Mouse (Mus musculus): ENCODE results near the gene Otop2. TPM values are rescaled to one million over a fixed set of nuclear protein-coding genes. Genes with fewer than 3 reads are reported as not detected.
A peak's percentile ranks its signal among the peaks of the same experiment; 100 is the strongest.

Otop2 gene
- not detected in 2 replicates for polyA plus RNA-seq (2015; fragmentation: Nextera tagmentation; extraction: Ambion mirVana)

- no peak for ATAC-seq (ENCODE audit: low read depth)
- Histone ChIP-seq H3K4me3 (no peak within 1 kb of the TSS), H3K9ac (peak within 1 kb of the TSS; percentile 12; the same call in 1 of the 2 replicates), H3K9me3 (no peaks in the 10 kb centered on the region), H3K36me3 (no peaks in the 10 kb centered on the region), H3K4me2 (no peak within 1 kb of the TSS), H3K27ac (replicated peaks) (no peak within 1 kb of the TSS), H3K4me1 (replicated peaks) (peaks cover 9% of the 10 kb centered on the region), H3K27me3 (peaks cover 7% of the 10 kb centered on the region; the same call in 1 of the 2 replicates)
- 11% methylated on average over 8 of the region's 8 CpGs for WGBS
These were observed at the start of gene Otop2 for GRCm38 (mm10) chr11:115306863-115307262. Gene Otop2, plus strand, starts transcription at chr11:115307163.

- Histone ChIP-seq H3K36me3 (no peaks in the 10 kb centered on the region), H3K4me2 (peak overlapping the region; percentile 39), H3K9me3 (no peaks in the 10 kb centered on the region), H3K4me3 (peak overlapping the region; percentile 18), H3K9ac (no peak overlapping the region), H3K4me1 (replicated peaks) (peaks cover 6% of the 10 kb centered on the region), H3K27ac (replicated peaks) (no peak overlapping the region), H3K27me3 (peaks cover 100% of the 10 kb centered on the region)
- 13% methylated on average over 59 of the region's 59 CpGs for WGBS
- ATAC-seq (ENCODE audit: low read depth): 0 out of 2 replicates have a peak, but pooled peaks have one; percentile 32
These were observed 49.0 kb upstream of the Otop2 start for GRCm38 (mm10) chr11:115257775-115258510.

- no peaks in the 10 kb centered on the region for H3K9me3 ChIP-seq
These were observed 47.8 kb upstream of the Otop2 start for GRCm38 (mm10) chr11:115259134-115259533.

GRCm38 (mm10) chr11:115262954-115263353, 44.0 kb upstream of the Otop2 start:
- Histone ChIP-seq H3K27me3 (peaks cover 99% of the 10 kb centered on the region), H3K4me1 (replicated peaks) (peaks cover 31% of the 10 kb centered on the region), H3K9me3 (no peaks in the 10 kb centered on the region), H3K9ac (no peak overlapping the region), H3K4me3 (no peak overlapping the region), H3K4me2 (no peak overlapping the region), H3K36me3 (peaks cover 2% of the 10 kb centered on the region), H3K27ac (replicated peaks) (no peak overlapping the region)
- WGBS: 85% methylated on average over 11 of the region's 11 CpGs
- no peak for ATAC-seq (ENCODE audit: low read depth)

More at GRCm38 (mm10) chr11:115259134-115259533, 47.8 kb upstream of the Otop2 start:
- WGBS: 69% methylated on average over 4 of the region's 4 CpGs
- Histone ChIP-seq H3K27ac (replicated peaks) (no peak overlapping the region), H3K4me2 (no peak overlapping the region), H3K4me3 (no peak overlapping the region), H3K9ac (no peak overlapping the region), H3K27me3 (peaks cover 99% of the 10 kb centered on the region), H3K36me3 (no peaks in the 10 kb centered on the region), H3K4me1 (replicated peaks) (peaks cover 6% of the 10 kb centered on the region)
- ATAC-seq (ENCODE audit: low read depth): no peak

- ATAC-seq (ENCODE audit: low read depth): no peak
- no peaks in the 10 kb centered on the region for H3K9me3 ChIP-seq
- no peak overlapping the region for H3K27ac ChIP-seq (replicated peaks)
- peaks cover 15% of the 10 kb centered on the region for H3K36me3 ChIP-seq
- no peak overlapping the region for H3K9ac ChIP-seq
- 65% methylated on average over 7 of the region's 7 CpGs for WGBS
- H3K4me1 ChIP-seq (replicated peaks): peaks cover 27% of the 10 kb centered on the region
- peaks cover 99% of the 10 kb centered on the region for H3K27me3 ChIP-seq
- H3K4me3 ChIP-seq: no peak overlapping the region
- no peak overlapping the region for H3K4me2 ChIP-seq
These were observed 42.7 kb upstream of the Otop2 start for GRCm38 (mm10) chr11:115264136-115264861.

GRCm38 (mm10) chr11:115264862-115265668, 41.9 kb upstream of the Otop2 start:
- H3K4me2 ChIP-seq: peak overlapping the region; percentile 48
- no peak overlapping the region for H3K27ac ChIP-seq (replicated peaks)
- ATAC-seq (ENCODE audit: low read depth): no peak
- peaks cover 95% of the 10 kb centered on the region for H3K27me3 ChIP-seq
- H3K4me3 ChIP-seq: peak overlapping the region; percentile 14
- H3K4me1 ChIP-seq (replicated peaks): peaks cover 28% of the 10 kb centered on the region
- WGBS: 6% methylated on average over 39 of the region's 39 CpGs
- peaks cover 20% of the 10 kb centered on the region for H3K36me3 ChIP-seq
- H3K9me3 ChIP-seq: no peaks in the 10 kb centered on the region
- H3K9ac ChIP-seq: peak overlapping the region; percentile 31; the same call in 1 of the 2 replicates

- Histone ChIP-seq H3K9me3 (no peaks in the 10 kb centered on the region), H3K27ac (replicated peaks) (no peak overlapping the region), H3K4me2 (no peak overlapping the region), H3K9ac (no peak overlapping the region), H3K27me3 (peaks cover 86% of the 10 kb centered on the region), H3K36me3 (peaks cover 20% of the 10 kb centered on the region), H3K4me1 (replicated peaks) (peaks cover 32% of the 10 kb centered on the region), H3K4me3 (peak overlapping the region; percentile 32; the same call in 1 of the 2 replicates)
- ATAC-seq (ENCODE audit: low read depth): no peak
- WGBS: 5% methylated on average over 20 of the region's 20 CpGs
These were observed 41.1 kb upstream of the Otop2 start for GRCm38 (mm10) chr11:115265771-115266399.

- peaks cover 20% of the 10 kb centered on the region for H3K36me3 ChIP-seq
- peak overlapping the region; percentile 55 for H3K4me2 ChIP-seq
- H3K9ac ChIP-seq: peak overlapping the region; percentile 59; the same call in 1 of the 2 replicates
- no peak for ATAC-seq (ENCODE audit: low read depth)
- 2% methylated on average over 22 of the region's 22 CpGs for WGBS
- H3K4me1 ChIP-seq (replicated peaks): peaks cover 32% of the 10 kb centered on the region
- no peaks in the 10 kb centered on the region for H3K9me3 ChIP-seq
- H3K4me3 ChIP-seq: peak overlapping the region; percentile 32
- H3K27me3 ChIP-seq: peaks cover 81% of the 10 kb centered on the region
- H3K27ac ChIP-seq (replicated peaks): no peak overlapping the region
These were observed 40.6 kb upstream of the Otop2 start for GRCm38 (mm10) chr11:115266400-115266778.

GRCm38 (mm10) chr11:115267061-115267883, 39.7 kb upstream of the Otop2 start, which contains the start of gene Grin2c:
Gene Grin2c, minus strand, starts transcription at chr11:115267243.
- no peak within 1 kb of the TSS for H3K27ac ChIP-seq (replicated peaks)
- H3K9ac ChIP-seq: peak within 1 kb of the TSS; percentile 59
- peak within 1 kb of the TSS; percentile 32 for H3K4me3 ChIP-seq
- peaks cover 73% of the 10 kb centered on the region for H3K27me3 ChIP-seq
- no peak for ATAC-seq (ENCODE audit: low read depth)
- 6% methylated on average over 48 of the region's 50 CpGs for WGBS
- no peaks in the 10 kb centered on the region for H3K9me3 ChIP-seq
- H3K4me2 ChIP-seq: peak within 1 kb of the TSS; percentile 55
- peaks cover 20% of the 10 kb centered on the region for H3K36me3 ChIP-seq
- peaks cover 32% of the 10 kb centered on the region for H3K4me1 ChIP-seq (replicated peaks)

- Histone ChIP-seq H3K4me1 (replicated peaks) (peaks cover 32% of the 10 kb centered on the region), H3K4me3 (no peak overlapping the region), H3K4me2 (no peak overlapping the region), H3K9ac (0 out of 2 replicates have a peak overlapping the region, but pooled peaks have one; percentile 17), H3K36me3 (peaks cover 20% of the 10 kb centered on the region), H3K9me3 (no peaks in the 10 kb centered on the region), H3K27ac (replicated peaks) (no peak overlapping the region), H3K27me3 (peaks cover 66% of the 10 kb centered on the region)
- ATAC-seq (ENCODE audit: low read depth): no peak
- WGBS: 75% methylated on average over 11 of the region's 11 CpGs
These were observed 39.0 kb upstream of the Otop2 start for GRCm38 (mm10) chr11:115267958-115268357.
